Mouse (Mus musculus): ENCODE results near the gene Cnn2.

GRCm38 (mm10) chr10:80017361-80017760, 29.0 kb downstream of the Cnn2 start:
- TF ChIP-seq CTCF (conservative IDR thresholded peaks at IDR 0.05; ENCODE audit: insufficient read depth, insufficient read length, low read depth, low read length) (no peak), POLR2A (IDR thresholded peaks at IDR 0.05; ENCODE audit: low read depth, low read length) (no peak)

Measured in kidney, adult 2 months (tissue).